Mouse (Mus musculus): ENCODE data around the gene Eomes. TPM values are rescaled to one million over a fixed set of nuclear protein-coding genes. Genes with fewer than 3 reads are reported as not detected.

The Eomes gene
- total and polyA plus RNA-seq, 3 experiments, result not detected

DNA sequence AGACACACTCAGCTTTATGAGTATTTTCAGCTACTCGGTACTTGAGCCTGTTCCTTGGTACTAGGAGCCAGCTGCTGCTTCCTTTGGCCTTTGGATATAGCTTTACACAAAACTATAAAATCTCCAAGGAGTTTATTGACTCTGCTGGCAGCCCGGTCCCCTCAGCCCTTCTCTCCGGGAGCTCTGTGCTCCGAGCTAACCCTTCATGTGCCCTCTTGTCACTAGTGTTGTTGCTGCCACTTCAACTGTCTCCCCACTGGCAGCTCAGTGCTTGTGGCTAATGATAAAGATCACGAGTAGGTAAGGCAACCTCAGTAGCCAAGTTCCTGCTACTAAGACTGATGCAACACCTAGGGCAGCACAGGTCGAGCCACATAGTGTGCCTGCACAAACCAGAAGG lies 52.7 kb downstream of the Eomes start:
- dilution Hi-C loops (cut with MboI; ENCODE audit: extremely low pct_ligation_motif_present, extremely low pct_unique_long_range_greater_than_20kb, low sequenced_read_pairs) (no loop called here), in situ Hi-C loops (cut with MboI; ENCODE audit: low pct_ligation_motif_present, low pct_unique_long_range_greater_than_20kb, low sequenced_read_pairs) (no loop called here)
- H3K79me2 ChIP-seq (replicated peaks; ENCODE audit: control insufficient read depth, extremely low read depth, insufficient read depth, poor library complexity, severe bottlenecking), result no peaks in the 10 kb centered on the region
- no peaks in the 10 kb centered on the region for H3K4me1 ChIP-seq (ENCODE audit: control insufficient read depth in 1 of 2, insufficient read depth in 2 of 2)
- H3K36me3 ChIP-seq (replicated peaks in 1 of 2; ENCODE audit: control insufficient read depth in 1 of 2, insufficient read depth in 1 of 2, low read length in 1 of 2), result peaks cover 57 to 91% of the 10 kb centered on the region in 2 experiments
- no peak overlapping the region for H3K4me2 ChIP-seq (ENCODE audit: insufficient read depth, low read depth, poor library complexity, severe bottlenecking)
- no peak overlapping the region for H3K4me3 ChIP-seq (replicated peaks in 1 of 3; ENCODE audit: low read depth in 2 of 3, low read length in 2 of 3, poor library complexity in 1 of 3)
- no peak for TF ChIP-seq MXI1 (IDR thresholded peaks at IDR 0.05; ENCODE audit: low read depth, low read length)
- no peak for DNase-seq (ENCODE audit: extremely low read depth)
- H3K27me3 ChIP-seq (replicated peaks), result no peaks in the 10 kb centered on the region
- no peaks in the 10 kb centered on the region for H3K9me3 ChIP-seq (replicated peaks; ENCODE audit: low read length)
- no peak overlapping the region for H3K27ac ChIP-seq (ENCODE audit: insufficient read depth, low read depth)
- no peak overlapping the region for H3K9ac ChIP-seq (ENCODE audit: insufficient read depth, low read depth)

DNA sequence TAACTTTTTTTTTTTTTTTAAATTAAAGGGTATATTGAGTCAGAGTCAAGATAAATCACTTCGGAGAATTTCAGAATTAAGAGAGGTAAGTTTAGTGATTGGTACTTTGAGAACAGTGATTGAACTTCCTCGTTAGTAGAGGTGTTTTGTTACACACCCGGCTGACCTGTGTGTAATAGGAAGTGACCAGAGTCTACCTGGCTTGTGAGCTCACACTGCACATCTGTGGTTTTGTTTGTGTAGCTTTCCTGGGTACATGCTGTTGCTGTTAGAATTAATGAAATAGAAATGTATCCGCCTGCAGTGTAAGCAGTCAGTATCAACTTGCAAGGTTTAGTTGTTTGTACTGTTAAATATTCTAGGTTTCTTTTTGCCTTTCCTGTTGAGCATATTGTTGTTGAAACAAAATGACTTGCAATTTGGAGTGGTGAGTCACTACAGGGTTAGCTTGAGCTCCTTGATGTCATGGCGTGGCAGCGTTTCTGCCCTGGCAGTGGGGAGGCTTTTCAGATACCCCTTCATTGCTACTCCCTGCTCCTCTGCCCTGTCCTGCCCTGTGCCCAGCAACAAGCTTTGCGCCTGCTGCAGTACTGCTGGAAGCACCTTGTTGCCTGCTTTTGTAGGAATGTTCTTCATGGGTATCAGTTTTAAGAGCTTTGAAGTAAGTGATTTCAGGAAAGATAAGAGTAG lies 54.6 kb downstream of the Eomes start:
- H3K79me2 ChIP-seq (replicated peaks; ENCODE audit: control insufficient read depth, extremely low read depth, insufficient read depth, poor library complexity, severe bottlenecking), result no peaks in the 10 kb centered on the region
- H3K27ac ChIP-seq (ENCODE audit: insufficient read depth, low read depth), result no peak overlapping the region
- TF ChIP-seq USF1 (IDR thresholded peaks at IDR 0.05; ENCODE audit: low read depth, low read length) (no peak), MEF2A (IDR thresholded peaks at IDR 0.05; ENCODE audit: borderline replicate concordance, low read depth, low read length) (no peak), ZC3H11A (IDR thresholded peaks at IDR 0.05; ENCODE audit: low read depth, low read length) (no peak), CTCF (conservative IDR thresholded peaks at IDR 0.05 in 1 of 2, IDR thresholded peaks at IDR 0.05 in 1 of 2; ENCODE audit: low read depth in 2 of 2, low read length in 2 of 2) (no peak), ETS1 (conservative IDR thresholded peaks at IDR 0.05; ENCODE audit: low read depth, low read length) (no peak)
- H3K4me2 ChIP-seq (ENCODE audit: insufficient read depth, low read depth, poor library complexity, severe bottlenecking), result no peak overlapping the region
- no peaks in the 10 kb centered on the region for H3K27me3 ChIP-seq (replicated peaks)
- H3K36me3 ChIP-seq (replicated peaks in 1 of 2; ENCODE audit: control insufficient read depth in 1 of 2, insufficient read depth in 1 of 2, low read length in 1 of 2), result peaks cover 60 to 91% of the 10 kb centered on the region in 2 experiments
- no peaks in the 10 kb centered on the region for H3K4me1 ChIP-seq (ENCODE audit: control insufficient read depth in 1 of 2, insufficient read depth in 2 of 2)
- H3K9me3 ChIP-seq (replicated peaks; ENCODE audit: low read length), result no peaks in the 10 kb centered on the region
- no peak overlapping the region for H3K9ac ChIP-seq (ENCODE audit: insufficient read depth, low read depth)
- DNase-seq (ENCODE audit: extremely low read depth), result no peak
- in situ Hi-C loops (cut with MboI; ENCODE audit: low pct_ligation_motif_present, low pct_unique_long_range_greater_than_20kb, low sequenced_read_pairs), result no loop called here
- dilution Hi-C loops (cut with MboI; ENCODE audit: extremely low pct_ligation_motif_present, extremely low pct_unique_long_range_greater_than_20kb, low sequenced_read_pairs), result no loop called here
- H3K4me3 ChIP-seq (replicated peaks in 1 of 3; ENCODE audit: low read depth in 2 of 3, low read length in 2 of 3, poor library complexity in 1 of 3), result no peak overlapping the region

Other genes starting within 250 kb of the Eomes start
- gene Golga4, start 28.1 kb downstream of the Eomes start, total RNA-seq (2012; rRNA removed), result 32.7 and 33.1 TPM in 2 replicates
- 20.9 and 23.7 TPM in 2 replicates for gene Golga4, start 28.1 kb downstream of the Eomes start, total RNA-seq (2014; rRNA removed)
- gene Golga4, start 28.1 kb downstream of the Eomes start, polyA plus RNA-seq (2012; ENCODE audit: insufficient read length, low read depth), result 37.2 and 43.1 TPM in 2 replicates
- gene Itga9, start 128.5 kb downstream of the Eomes start, total RNA-seq (2012; rRNA removed), result not detected in 2 replicates
- not detected in 2 replicates for gene Itga9, start 128.5 kb downstream of the Eomes start, total RNA-seq (2014; rRNA removed)
- gene Itga9, start 128.5 kb downstream of the Eomes start, polyA plus RNA-seq (2012; ENCODE audit: insufficient read length, low read depth), result 0.19 TPM in 1 of 2 replicates, not detected in the other

Measured in CH12.LX (cell line).